Mouse (Mus musculus): Measurements from ENCODE around the gene Zcchc24. TPM values are rescaled to one million over a fixed set of nuclear protein-coding genes. Genes with fewer than 3 reads are reported as not detected.

Zcchc24 gene
- polyA plus RNA-seq, 2 experiments: 5.7 TPM

GRCm38 (mm10) chr14:25746371-25746770, 22.5 kb downstream of the Zcchc24 start:
- DNase-seq (ENCODE audit: low read depth in 3 of 3, low spot score in 3 of 3) (no peak), ATAC-seq (ENCODE audit: insufficient read depth) (no peak)
- Histone ChIP-seq H3K9ac (replicated peaks) (no peak overlapping the region), H3K4me3 (ENCODE audit: insufficient read depth in 1 of 2, low read depth in 2 of 2, low read length in 2 of 2) (no peak overlapping the region), H3K36me3 (replicated peaks; ENCODE audit: control insufficient read depth, insufficient read depth, low read depth) (no peaks in the 10 kb centered on the region), H3K27me3 (ENCODE audit: control insufficient read depth, insufficient read depth, low read length) (no peaks in the 10 kb centered on the region), H3K4me1 (replicated peaks; ENCODE audit: control insufficient read depth in 2 of 2, insufficient read depth in 2 of 2, low read length in 1 of 2) (peaks cover 0 to 9% of the 10 kb centered on the region in 2 experiments; a peak in 2 of 4 replicates), H3K4me2 (ENCODE audit: low read depth) (no peak overlapping the region), H3K9me3 (ENCODE audit: control insufficient read depth, low read length) (no peaks in the 10 kb centered on the region), H3K27ac (no peak overlapping the region)
- TF ChIP-seq EP300 (IDR thresholded peaks at IDR 0.05; ENCODE audit: low read depth) (no peak), CTCF (IDR thresholded peaks at IDR 0.05; ENCODE audit: low read depth) (no peak)
- 79% methylated on average over 6 of the region's 6 CpGs for WGBS (ENCODE audit: insufficient replicate concordance)

GRCm38 (mm10) chr14:25745365-25746184, 23.3 kb downstream of the Zcchc24 start:
- DNase-seq (ENCODE audit: low read depth in 3 of 3, low spot score in 3 of 3): no peak
- peak; percentile 66 for ATAC-seq (ENCODE audit: insufficient read depth)
- WGBS (ENCODE audit: insufficient replicate concordance): 22% methylated on average over 11 of the region's 11 CpGs
- no peak overlapping the region for H3K9ac ChIP-seq (replicated peaks)
- no peak overlapping the region for H3K27ac ChIP-seq
- no peak overlapping the region for H3K4me2 ChIP-seq (ENCODE audit: low read depth)
- no peaks in the 10 kb centered on the region for H3K9me3 ChIP-seq (ENCODE audit: control insufficient read depth, low read length)
- no peaks in the 10 kb centered on the region for H3K36me3 ChIP-seq (replicated peaks; ENCODE audit: control insufficient read depth, insufficient read depth, low read depth)
- no peak overlapping the region for H3K4me3 ChIP-seq (ENCODE audit: insufficient read depth in 1 of 2, low read depth in 2 of 2, low read length in 2 of 2)
- peaks cover 0 to 9% of the 10 kb centered on the region in 2 experiments; a peak in 2 of 4 replicates for H3K4me1 ChIP-seq (replicated peaks; ENCODE audit: control insufficient read depth in 2 of 2, insufficient read depth in 2 of 2, low read length in 1 of 2)
- TF ChIP-seq CTCF (IDR thresholded peaks at IDR 0.05; ENCODE audit: low read depth) (peak; percentile 41), EP300 (IDR thresholded peaks at IDR 0.05; ENCODE audit: low read depth) (0 out of 2 replicates have a peak, but pooled peaks have one; percentile 18)
- H3K27me3 ChIP-seq (ENCODE audit: control insufficient read depth, insufficient read depth, low read length): no peaks in the 10 kb centered on the region

GRCm38 (mm10) chr14:25742943-25743342, 25.9 kb downstream of the Zcchc24 start:
- Histone ChIP-seq H3K4me1 (replicated peaks; ENCODE audit: control insufficient read depth in 2 of 2, insufficient read depth in 2 of 2, low read length in 1 of 2) (peaks cover 0 to 9% of the 10 kb centered on the region in 2 experiments; a peak in 2 of 4 replicates), H3K4me2 (ENCODE audit: low read depth) (no peak overlapping the region), H3K9ac (replicated peaks) (no peak overlapping the region), H3K9me3 (ENCODE audit: control insufficient read depth, low read length) (no peaks in the 10 kb centered on the region), H3K27me3 (ENCODE audit: control insufficient read depth, insufficient read depth, low read length) (no peaks in the 10 kb centered on the region), H3K36me3 (replicated peaks; ENCODE audit: control insufficient read depth, insufficient read depth, low read depth) (no peaks in the 10 kb centered on the region), H3K27ac (no peak overlapping the region), H3K4me3 (ENCODE audit: insufficient read depth in 1 of 2, low read depth in 2 of 2, low read length in 2 of 2) (no peak overlapping the region)
- DNase-seq (ENCODE audit: low read depth in 3 of 3, low spot score in 3 of 3): no peak
- 70% methylated on average over 5 of the region's 5 CpGs for WGBS (ENCODE audit: insufficient replicate concordance)
- ATAC-seq (ENCODE audit: insufficient read depth): no peak
- TF ChIP-seq CTCF (IDR thresholded peaks at IDR 0.05; ENCODE audit: low read depth) (no peak), EP300 (IDR thresholded peaks at IDR 0.05; ENCODE audit: low read depth) (no peak)

GRCm38 (mm10) chr14:25741840-25742367, 26.9 kb downstream of the Zcchc24 start:
- TF ChIP-seq CTCF (IDR thresholded peaks at IDR 0.05; ENCODE audit: low read depth) (no peak), EP300 (IDR thresholded peaks at IDR 0.05; ENCODE audit: low read depth) (no peak)
- Histone ChIP-seq H3K9me3 (ENCODE audit: control insufficient read depth, low read length) (no peaks in the 10 kb centered on the region), H3K9ac (replicated peaks) (no peak overlapping the region), H3K27me3 (ENCODE audit: control insufficient read depth, insufficient read depth, low read length) (no peaks in the 10 kb centered on the region), H3K36me3 (replicated peaks; ENCODE audit: control insufficient read depth, insufficient read depth, low read depth) (no peaks in the 10 kb centered on the region), H3K4me3 (ENCODE audit: insufficient read depth in 1 of 2, low read depth in 2 of 2, low read length in 2 of 2) (no peak overlapping the region), H3K4me1 (replicated peaks; ENCODE audit: control insufficient read depth in 2 of 2, insufficient read depth in 2 of 2, low read length in 1 of 2) (peaks cover 0 to 9% of the 10 kb centered on the region in 2 experiments; a peak in 2 of 4 replicates), H3K27ac (no peak overlapping the region), H3K4me2 (ENCODE audit: low read depth) (no peak overlapping the region)
- DNase-seq (ENCODE audit: low read depth in 3 of 3, low spot score in 3 of 3) (no peak), ATAC-seq (ENCODE audit: insufficient read depth) (no peak)
- 42% methylated on average over 5 of the region's 5 CpGs for WGBS (ENCODE audit: insufficient replicate concordance)

- H3K4me3 ChIP-seq (ENCODE audit: insufficient read depth in 1 of 2, low read depth in 2 of 2, low read length in 2 of 2): no peak overlapping the region
- DNase-seq (ENCODE audit: low read depth in 3 of 3, low spot score in 3 of 3) (no peak), ATAC-seq (ENCODE audit: insufficient read depth) (no peak)
- WGBS (ENCODE audit: insufficient replicate concordance): 52% methylated on average over 3 of the region's 3 CpGs
- H3K4me2 ChIP-seq (ENCODE audit: low read depth): no peak overlapping the region
- no peaks in the 10 kb centered on the region for H3K36me3 ChIP-seq (replicated peaks; ENCODE audit: control insufficient read depth, insufficient read depth, low read depth)
- H3K27ac ChIP-seq: no peak overlapping the region
- no peaks in the 10 kb centered on the region for H3K27me3 ChIP-seq (ENCODE audit: control insufficient read depth, insufficient read depth, low read length)
- H3K9me3 ChIP-seq (ENCODE audit: control insufficient read depth, low read length): no peaks in the 10 kb centered on the region
- H3K9ac ChIP-seq (replicated peaks): no peak overlapping the region
- TF ChIP-seq CTCF (IDR thresholded peaks at IDR 0.05; ENCODE audit: low read depth) (no peak), EP300 (IDR thresholded peaks at IDR 0.05; ENCODE audit: low read depth) (no peak)
- peaks cover 0 to 11% of the 10 kb centered on the region in 2 experiments; a peak in 2 of 4 replicates for H3K4me1 ChIP-seq (replicated peaks; ENCODE audit: control insufficient read depth in 2 of 2, insufficient read depth in 2 of 2, low read length in 1 of 2)
These were observed 27.6 kb downstream of the Zcchc24 start for GRCm38 (mm10) chr14:25741211-25741610.
